Mouse (Mus musculus) telencephalon, adult 2 months (tissue): Measurements from ENCODE around the gene Fam3b.

Experiments used
- DNase-seq: peaks from one replicate; pipeline ENCODE4 v3.0.0-alpha.2; 2011; ENCODE audit warnings: low read depth, low spot score

Gene Fam3b

GRCm38 (mm10) chr16:97514099-97514940, at the start of gene Fam3b:
Gene Fam3b (minus strand): TSS chr16:97514816.
- no peak for DNase-seq

- DNase-seq: no peak
Measured at GRCm38 (mm10) chr16:97544340-97544739, 29.7 kb upstream of the Fam3b start.

- DNase-seq: no peak
Measured at GRCm38 (mm10) chr16:97536859-97537258, 22.2 kb upstream of the Fam3b start.

GRCm38 (mm10) chr16:97535808-97536413, 21.3 kb upstream of the Fam3b start:
- DNase-seq: peak; percentile 67

GRCm38 (mm10) chr16:97534876-97535461, 20.4 kb upstream of the Fam3b start:
- DNase-seq: no peak

- no peak for DNase-seq
Measured at GRCm38 (mm10) chr16:97534448-97534847, 19.8 kb upstream of the Fam3b start.

- DNase-seq: no peak
Measured at GRCm38 (mm10) chr16:97533751-97534150, 19.1 kb upstream of the Fam3b start.

- no peak for DNase-seq
Measured at GRCm38 (mm10) chr16:97533126-97533525, 18.5 kb upstream of the Fam3b start.

- no peak for DNase-seq
Measured at GRCm38 (mm10) chr16:97529241-97529640, 14.6 kb upstream of the Fam3b start.

- no peak for DNase-seq
Measured at GRCm38 (mm10) chr16:97523024-97523423, 8.4 kb upstream of the Fam3b start.

- DNase-seq: no peak
Measured at GRCm38 (mm10) chr16:97521983-97522382, 7.4 kb upstream of the Fam3b start.

- DNase-seq: no peak
Measured at GRCm38 (mm10) chr16:97516341-97516740, 1.7 kb upstream of the Fam3b start.

- no peak for DNase-seq
Measured at GRCm38 (mm10) chr16:97512347-97512751, 2.3 kb downstream of the Fam3b start.

- DNase-seq: no peak
Measured at GRCm38 (mm10) chr16:97511495-97511894, 3.1 kb downstream of the Fam3b start.

- no peak for DNase-seq
Measured at GRCm38 (mm10) chr16:97510849-97511248, 3.8 kb downstream of the Fam3b start.

GRCm38 (mm10) chr16:97507783-97508182, 6.8 kb downstream of the Fam3b start:
- DNase-seq: no peak

GRCm38 (mm10) chr16:97504793-97505192, 9.8 kb downstream of the Fam3b start:
- no peak for DNase-seq

GRCm38 (mm10) chr16:97503849-97504248, 10.8 kb downstream of the Fam3b start:
- DNase-seq: no peak

- DNase-seq: no peak
Measured at GRCm38 (mm10) chr16:97500901-97501300, 13.7 kb downstream of the Fam3b start.

GRCm38 (mm10) chr16:97499450-97499849, 15.2 kb downstream of the Fam3b start:
- DNase-seq: no peak

- no peak for DNase-seq
Measured at GRCm38 (mm10) chr16:97498139-97498538, 16.5 kb downstream of the Fam3b start.

GRCm38 (mm10) chr16:97497682-97498081, 16.9 kb downstream of the Fam3b start:
- no peak for DNase-seq

GRCm38 (mm10) chr16:97496026-97496425, 18.6 kb downstream of the Fam3b start:
- DNase-seq: no peak
